Mouse (Mus musculus) embryonic facial prominence, embryonic 15.5 days (tissue): ENCODE measurements around the gene Sema4b. TPM values are rescaled to one million over a fixed set of nuclear protein-coding genes. Genes with fewer than 3 reads are reported as not detected.

Source experiments
- ATAC-seq: fragments of 200-750 bp; cut with Nextera tagmentation; 2 replicates; pipeline ENCODE4 v1.8.0; 2017; ENCODE audit warnings: low read depth, moderate TSS enrichment; ENCODE audit not compliant: insufficient number of reproducible peaks, low FRiP score, low TSS enrichment
- H3K27ac ChIP-seq: fragments of 300-500 bp; sonication (generic); replicated peaks from 2 replicates; pipeline ENCODE4 v1.5.1; 2015; ENCODE audit warnings: mild to moderate bottlenecking, inconsistent platforms
- H3K27me3 ChIP-seq: fragments of 300-500 bp; sonication (generic); 2 replicates; pipeline ENCODE4 v1.6.1; 2015; ENCODE audit warnings: inconsistent platforms
- H3K36me3 ChIP-seq: fragments of 300-500 bp; sonication (generic); 2 replicates; pipeline ENCODE4 v1.6.1; 2015; ENCODE audit warnings: mild to moderate bottlenecking, inconsistent platforms
- H3K4me1 ChIP-seq: fragments of 300-500 bp; sonication (generic); 2 replicates; pipeline ENCODE4 v1.6.1; 2015; ENCODE audit warnings: inconsistent platforms
- H3K4me2 ChIP-seq: fragments of 300-500 bp; sonication (generic); replicated peaks from 2 replicates; pipeline ENCODE4 v1.6.1; 2015; ENCODE audit warnings: mild to moderate bottlenecking, inconsistent platforms
- H3K4me3 ChIP-seq: fragments of 300-500 bp; sonication (generic); replicated peaks from 2 replicates; pipeline ENCODE4 v1.5.1; 2015; ENCODE audit warnings: mild to moderate bottlenecking, inconsistent platforms
- H3K9ac ChIP-seq: fragments of 300-500 bp; sonication (generic); 2 replicates; pipeline ENCODE4 v1.6.1; 2015; ENCODE audit warnings: inconsistent platforms
- H3K9me3 ChIP-seq: fragments of 300-500 bp; sonication (generic); replicated peaks from 2 replicates; pipeline ENCODE4 v1.6.1; 2016; ENCODE audit warnings: inconsistent platforms
- WGBS: fragments of 180-500 bp; shearing (Covaris S2); methylation state at CpG from one replicate; pipeline ENCODE4 v1.1.7; 2015; 5-methylcytosine and 5-hydroxymethylcytosine counted together
- polyA plus RNA-seq: library from polyadenylated mRNA; unstranded; fragments of >200 nt; fragmentation: Nextera tagmentation; extraction: Ambion mirVana; gene quantifications from 2 replicates; pipeline ENCODE4 v1.2.1, GENCODE M21; 2015

Gene Sema4b
- polyA plus RNA-seq, 1 experiment from 2014 or later, result 25.2 TPM

DNA sequence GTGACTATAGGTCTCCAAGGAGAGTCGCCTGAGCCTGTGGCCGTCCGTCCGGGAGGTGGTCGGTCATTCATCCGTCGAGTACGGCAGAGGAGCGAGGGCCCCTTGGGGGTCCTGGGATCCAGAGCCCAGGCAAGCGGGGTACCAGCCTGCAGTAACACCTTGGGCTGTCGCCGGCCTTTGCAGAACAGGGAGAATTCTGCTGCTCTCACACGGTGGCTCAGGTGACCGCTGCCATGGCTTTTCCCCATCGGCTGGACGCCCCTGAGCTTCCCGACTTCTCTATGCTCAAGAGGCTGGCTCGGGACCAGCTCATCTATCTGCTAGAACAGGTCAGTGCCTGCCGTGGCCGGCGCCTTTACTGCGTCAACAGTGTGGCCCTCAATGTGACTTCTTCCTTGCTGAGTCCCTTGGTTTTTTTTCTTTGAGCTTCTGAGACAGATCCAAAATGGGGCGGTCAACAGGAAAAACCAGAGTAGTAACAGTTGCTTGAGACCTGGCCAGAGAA, 83.2 kb downstream of the Sema4b start:
- peak overlapping the region; percentile 57 for H3K4me3 ChIP-seq
- H3K9ac ChIP-seq, result peak overlapping the region; percentile 37
- H3K36me3 ChIP-seq, result peaks cover 43% of the 10 kb centered on the region
- 0 out of 2 replicates have a peak, but pooled peaks cover 4% of the 10 kb centered on the region for H3K9me3 ChIP-seq
- 1% methylated on average over 23 of the region's 23 CpGs for WGBS
- H3K4me2 ChIP-seq, result peak overlapping the region; percentile 79
- no peaks in the 10 kb centered on the region for H3K27me3 ChIP-seq
- H3K4me1 ChIP-seq, result peaks cover 20% of the 10 kb centered on the region
- no peak overlapping the region for H3K27ac ChIP-seq
- ATAC-seq, result peak; percentile 56; the same call in 1 of the 2 replicates

DNA sequence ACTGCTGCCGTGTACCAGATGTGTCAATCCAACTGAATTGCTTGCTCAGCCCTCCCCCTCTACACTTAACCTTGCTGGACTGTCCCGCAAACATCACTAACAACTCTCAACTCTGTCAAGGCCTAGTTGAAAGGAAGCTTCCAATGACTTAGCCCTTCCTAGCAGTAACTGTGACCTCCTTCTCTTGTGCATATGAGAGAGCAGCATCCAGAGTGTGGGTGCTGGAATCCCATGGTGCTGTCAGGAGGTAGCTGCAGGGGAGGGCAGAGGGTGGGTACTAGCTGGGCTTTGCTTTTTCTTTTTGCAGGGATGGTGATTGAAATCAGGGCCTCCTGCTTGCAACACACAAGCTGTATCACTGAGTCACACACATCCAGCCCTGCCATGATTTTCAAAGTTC, 86.8 kb downstream of the Sema4b start:
- peaks cover 52% of the 10 kb centered on the region for H3K36me3 ChIP-seq
- H3K27me3 ChIP-seq, result no peaks in the 10 kb centered on the region
- WGBS, result 87% methylated on average over 2 of the region's 2 CpGs
- H3K4me2 ChIP-seq, result no peak overlapping the region
- H3K9me3 ChIP-seq, result peaks cover 9% of the 10 kb centered on the region; the same call in 1 of the 2 replicates
- H3K4me1 ChIP-seq, result peaks cover 18% of the 10 kb centered on the region
- H3K27ac ChIP-seq, result no peak overlapping the region
- no peak overlapping the region for H3K4me3 ChIP-seq
- ATAC-seq, result no peak
- no peak overlapping the region for H3K9ac ChIP-seq

Other genes starting within 250 kb of the Sema4b start
- gene Zfp710, start 162.0 kb upstream of the Sema4b start, polyA plus RNA-seq, result 22.0 and 22.9 TPM in 2 replicates
- gene Idh2, start 71.4 kb upstream of the Sema4b start, polyA plus RNA-seq, result 546 and 574 TPM in 2 replicates
- 96.8 and 108 TPM in 2 replicates for gene Cib1, start 46.0 kb downstream of the Sema4b start, polyA plus RNA-seq
- gene Gdpgp1, start 46.0 kb downstream of the Sema4b start, polyA plus RNA-seq, result 4.1 TPM in 2 replicates
- gene Ttll13, start 59.5 kb downstream of the Sema4b start, polyA plus RNA-seq, result 1.3 and 1.6 TPM in 2 replicates
- 51.2 and 54.9 TPM in 2 replicates for gene Ngrn, start 74.4 kb downstream of the Sema4b start, polyA plus RNA-seq
- gene Vps33b, start 82.8 kb downstream of the Sema4b start, polyA plus RNA-seq, result 12.3 and 17.1 TPM in 2 replicates
- 109 TPM in 2 replicates for gene Prc1, start 107.6 kb downstream of the Sema4b start, polyA plus RNA-seq
- gene Rccd1, start 137.6 kb downstream of the Sema4b start, polyA plus RNA-seq, result 10.4 and 10.8 TPM in 2 replicates
- gene Unc45a, start 154.2 kb downstream of the Sema4b start, polyA plus RNA-seq, result 55.6 and 57.7 TPM in 2 replicates
- gene Hddc3, start 156.3 kb downstream of the Sema4b start, polyA plus RNA-seq, result 22.9 and 25.4 TPM in 2 replicates
- gene Man2a2, start 184.5 kb downstream of the Sema4b start, polyA plus RNA-seq, result 24.8 and 25.2 TPM in 2 replicates
- 16.4 and 16.7 TPM in 2 replicates for gene Fes, start 201.1 kb downstream of the Sema4b start, polyA plus RNA-seq
- 16.0 and 16.7 TPM in 2 replicates for gene Furin, start 218.6 kb downstream of the Sema4b start, polyA plus RNA-seq